Mouse (Mus musculus) myocyte (in vitro differentiated cells): ENCODE results near the gene Gpi1.

Experiments used
- MAX ChIP-seq: IDR thresholded peaks from one replicate; pipeline ENCODE4 v1.6.1; 2011; ENCODE audit warnings: low read depth, mild to moderate bottlenecking, control low read depth
- MYOD1 ChIP-seq, 3 experiments: IDR thresholded peaks; one replicate each; pipeline ENCODE4 v1.6.1; 2011; ENCODE audit warnings: control low read depth in 2 of 3, low read depth in 2 of 3, mild to moderate bottlenecking in 2 of 3, moderate library complexity in 1 of 3; ENCODE audit not compliant: insufficient read length in 2 of 3, control insufficient read depth in 1 of 3
- POLR2A ChIP-seq: IDR thresholded peaks from one replicate; pipeline ENCODE4 v1.6.1; 2011; ENCODE audit warnings: low read depth, mild to moderate bottlenecking, control low read depth, moderate library complexity; ENCODE audit not compliant: insufficient read length

GRCm38 (mm10) chr7:34250738-34251137 lies 20.6 kb upstream of the Gpi1 start, which contains the start of gene Gm6096:
- TF ChIP-seq POLR2A: no peak
- TF ChIP-seq MAX: no peak
- no peak for TF ChIP-seq MYOD1 (IDR thresholded peaks at IDR 0.05; ENCODE audit: control insufficient read depth in 1 of 3, insufficient read length in 2 of 3, low read depth in 2 of 3)
